Mouse (Mus musculus) adrenal gland (tissue): ENCODE measurements around the gene Nrcam.

Source experiments
- intact Hi-C: fragments of 180-260 bp; cut with DNase I; formaldehyde crosslinking; loops from one replicate; pipeline ENCODE4 v1.15.1; 2025

Gene Nrcam

GRCm38 (mm10) chr12:44430996-44431395, 102.3 kb downstream of the Nrcam start:
- intact Hi-C loops = no loop called here

GRCm38 (mm10) chr12:44432727-44433126, 104.0 kb downstream of the Nrcam start:
- intact Hi-C loops = no loop called here

- intact Hi-C loops = no loop called here
Observed at GRCm38 (mm10) chr12:44437046-44437827, 108.6 kb downstream of the Nrcam start.

GRCm38 (mm10) chr12:44438884-44439283, 110.2 kb downstream of the Nrcam start:
- intact Hi-C loops = no loop called here

GRCm38 (mm10) chr12:44440230-44440629, 111.5 kb downstream of the Nrcam start:
- intact Hi-C loops = loop anchor here (10.0 kb wide), 1 partner anchor 135 kb away; no protein-coding TSS in a partner anchor

GRCm38 (mm10) chr12:44450930-44451329, 122.2 kb downstream of the Nrcam start:
- intact Hi-C loops = no loop called here

- intact Hi-C loops = no loop called here
Observed at GRCm38 (mm10) chr12:44451742-44452141, 123.1 kb downstream of the Nrcam start.

GRCm38 (mm10) chr12:44453791-44454190, 125.1 kb downstream of the Nrcam start:
- intact Hi-C loops = no loop called here

- intact Hi-C loops = no loop called here
Observed at GRCm38 (mm10) chr12:44457961-44458360, 129.3 kb downstream of the Nrcam start.

- intact Hi-C loops = no loop called here
Observed at GRCm38 (mm10) chr12:44462436-44462835, 133.8 kb downstream of the Nrcam start.

- intact Hi-C loops = no loop called here
Observed at GRCm38 (mm10) chr12:44462976-44463375, 134.3 kb downstream of the Nrcam start.

- intact Hi-C loops = no loop called here
Observed at GRCm38 (mm10) chr12:44471073-44471472, 142.4 kb downstream of the Nrcam start.

GRCm38 (mm10) chr12:44475355-44475754, 146.7 kb downstream of the Nrcam start:
- intact Hi-C loops = no loop called here

GRCm38 (mm10) chr12:44479260-44480030, 150.8 kb downstream of the Nrcam start:
- intact Hi-C loops = no loop called here

- intact Hi-C loops = no loop called here
Observed at GRCm38 (mm10) chr12:44480031-44480419, 151.3 kb downstream of the Nrcam start.

- intact Hi-C loops = no loop called here
Observed at GRCm38 (mm10) chr12:44481415-44481814, 152.7 kb downstream of the Nrcam start.

GRCm38 (mm10) chr12:44492759-44493479, 164.2 kb downstream of the Nrcam start:
- intact Hi-C loops = no loop called here

- intact Hi-C loops = no loop called here
Observed at GRCm38 (mm10) chr12:44497762-44498161, 169.1 kb downstream of the Nrcam start.

GRCm38 (mm10) chr12:44498872-44499271, 170.2 kb downstream of the Nrcam start:
- intact Hi-C loops = no loop called here

GRCm38 (mm10) chr12:44501807-44502487, 173.3 kb downstream of the Nrcam start:
- intact Hi-C loops = no loop called here

GRCm38 (mm10) chr12:44503737-44504136, 175.1 kb downstream of the Nrcam start:
- intact Hi-C loops = no loop called here
